Mouse (Mus musculus): ENCODE results near the gene Tas1r2. TPM values are rescaled to one million over a fixed set of nuclear protein-coding genes. Genes with fewer than 3 reads are reported as not detected.
A peak's percentile ranks its signal among the peaks of the same experiment; 100 is the strongest.

Gene Tas1r2
- polyA plus RNA-seq, 1 experiment from 2014 or later: not detected

GRCm38 (mm10) chr4:139684639-139685017 lies 31.3 kb downstream of the Tas1r2 start:
- H3K4me3 ChIP-seq: no peak overlapping the region
- H3K9ac ChIP-seq: no peak overlapping the region
- ATAC-seq (ENCODE audit: low FRiP score): no peak
- H3K27ac ChIP-seq: no peak overlapping the region
- no peaks in the 10 kb centered on the region for H3K36me3 ChIP-seq
- H3K9me3 ChIP-seq: no peaks in the 10 kb centered on the region; the same call in 1 of the 2 replicates
- WGBS: 8% methylated on average over 3 of the region's 3 CpGs
- H3K4me1 ChIP-seq (replicated peaks): peaks cover 1% of the 10 kb centered on the region; the same call in 1 of the 2 replicates
- H3K27me3 ChIP-seq: peaks cover 21% of the 10 kb centered on the region; the same call in 1 of the 2 replicates
- H3K4me2 ChIP-seq: no peak overlapping the region

GRCm38 (mm10) chr4:139688058-139688457 lies 34.7 kb downstream of the Tas1r2 start:
- ATAC-seq (ENCODE audit: low FRiP score): no peak
- 41% methylated on average over 9 of the region's 9 CpGs for WGBS
- H3K9ac ChIP-seq: no peak overlapping the region
- no peak overlapping the region for H3K4me2 ChIP-seq
- no peaks in the 10 kb centered on the region for H3K9me3 ChIP-seq
- peaks cover 45% of the 10 kb centered on the region for H3K27me3 ChIP-seq
- no peaks in the 10 kb centered on the region for H3K36me3 ChIP-seq
- H3K4me3 ChIP-seq: no peak overlapping the region
- H3K4me1 ChIP-seq (replicated peaks): peaks cover 7% of the 10 kb centered on the region; the same call in 1 of the 2 replicates
- no peak overlapping the region for H3K27ac ChIP-seq

GRCm38 (mm10) chr4:139689627-139690269 lies 36.4 kb downstream of the Tas1r2 start:
- Histone ChIP-seq H3K9ac (no peak overlapping the region), H3K4me2 (no peak overlapping the region), H3K36me3 (no peaks in the 10 kb centered on the region), H3K27me3 (peaks cover 60% of the 10 kb centered on the region), H3K4me1 (replicated peaks) (peaks cover 7% of the 10 kb centered on the region; the same call in 1 of the 2 replicates), H3K4me3 (no peak overlapping the region), H3K9me3 (no peaks in the 10 kb centered on the region), H3K27ac (no peak overlapping the region)
- ATAC-seq (ENCODE audit: low FRiP score): no peak
- 43% methylated on average over 7 of the region's 7 CpGs for whole genome bisulfite sequencing

- no peak for ATAC-seq (ENCODE audit: low FRiP score)
- H3K9ac ChIP-seq: no peak overlapping the region
- no peak overlapping the region for H3K4me3 ChIP-seq
- H3K27ac ChIP-seq: no peak overlapping the region
- peaks cover 51% of the 10 kb centered on the region for H3K27me3 ChIP-seq
- no peak overlapping the region for H3K4me2 ChIP-seq
- peaks cover 13% of the 10 kb centered on the region; the same call in 1 of the 2 replicates for H3K4me1 ChIP-seq (replicated peaks)
- H3K36me3 ChIP-seq: no peaks in the 10 kb centered on the region
- WGBS: 36% methylated on average over 5 of the region's 5 CpGs
- H3K9me3 ChIP-seq: no peaks in the 10 kb centered on the region
Observed at GRCm38 (mm10) chr4:139693315-139693714, 40.0 kb downstream of the Tas1r2 start.

GRCm38 (mm10) chr4:139697755-139698154 lies 44.4 kb downstream of the Tas1r2 start:
- ATAC-seq (ENCODE audit: low FRiP score): no peak
- H3K27ac ChIP-seq: no peak overlapping the region
- no peaks in the 10 kb centered on the region for H3K36me3 ChIP-seq
- H3K27me3 ChIP-seq: peaks cover 24% of the 10 kb centered on the region
- no peak overlapping the region for H3K9ac ChIP-seq
- no peak overlapping the region for H3K4me2 ChIP-seq
- WGBS: 4% methylated on average over 9 of the region's 9 CpGs
- H3K4me3 ChIP-seq: no peak overlapping the region
- H3K9me3 ChIP-seq: no peaks in the 10 kb centered on the region
- peaks cover 6% of the 10 kb centered on the region; the same call in 1 of the 2 replicates for H3K4me1 ChIP-seq (replicated peaks)

GRCm38 (mm10) chr4:139698602-139699001 lies 45.3 kb downstream of the Tas1r2 start:
- Histone ChIP-seq H3K4me3 (no peak overlapping the region), H3K36me3 (no peaks in the 10 kb centered on the region), H3K9me3 (no peaks in the 10 kb centered on the region), H3K4me1 (replicated peaks) (peaks cover 6% of the 10 kb centered on the region; the same call in 1 of the 2 replicates), H3K27me3 (peaks cover 15% of the 10 kb centered on the region), H3K4me2 (no peak overlapping the region), H3K9ac (no peak overlapping the region), H3K27ac (no peak overlapping the region)
- ATAC-seq (ENCODE audit: low FRiP score): no peak
- WGBS: 51% methylated on average over 8 of the region's 8 CpGs

GRCm38 (mm10) chr4:139702914-139703313 lies 49.6 kb downstream of the Tas1r2 start:
- no peak overlapping the region for H3K9ac ChIP-seq
- 67% methylated on average over 4 of the region's 4 CpGs for WGBS
- H3K27ac ChIP-seq: no peak overlapping the region
- ATAC-seq (ENCODE audit: low FRiP score): no peak
- H3K4me1 ChIP-seq (replicated peaks): peaks cover under 1% of the 10 kb centered on the region; the same call in 1 of the 2 replicates
- no peak overlapping the region for H3K4me3 ChIP-seq
- peaks cover 7% of the 10 kb centered on the region; the same call in 1 of the 2 replicates for H3K27me3 ChIP-seq
- no peak overlapping the region for H3K4me2 ChIP-seq
- H3K9me3 ChIP-seq: no peaks in the 10 kb centered on the region
- no peaks in the 10 kb centered on the region for H3K36me3 ChIP-seq

GRCm38 (mm10) chr4:139703468-139703867 lies 50.1 kb downstream of the Tas1r2 start:
- Histone ChIP-seq H3K4me2 (no peak overlapping the region), H3K4me1 (replicated peaks) (no peaks in the 10 kb centered on the region), H3K4me3 (no peak overlapping the region), H3K27ac (no peak overlapping the region), H3K9me3 (no peaks in the 10 kb centered on the region), H3K9ac (no peak overlapping the region), H3K36me3 (no peaks in the 10 kb centered on the region), H3K27me3 (peaks cover 12% of the 10 kb centered on the region; the same call in 1 of the 2 replicates)
- ATAC-seq (ENCODE audit: low FRiP score): no peak
- 85% methylated on average over 11 of the region's 11 CpGs for WGBS

- Histone ChIP-seq H3K9ac (no peak overlapping the region), H3K36me3 (no peaks in the 10 kb centered on the region), H3K27ac (no peak overlapping the region), H3K4me3 (no peak overlapping the region), H3K9me3 (no peaks in the 10 kb centered on the region), H3K27me3 (peaks cover 12% of the 10 kb centered on the region; the same call in 1 of the 2 replicates), H3K4me2 (no peak overlapping the region), H3K4me1 (replicated peaks) (peaks cover 7% of the 10 kb centered on the region)
- no peak for ATAC-seq (ENCODE audit: low FRiP score)
- WGBS: 88% methylated on average over 5 of the region's 5 CpGs
Observed at GRCm38 (mm10) chr4:139705986-139706385, 52.6 kb downstream of the Tas1r2 start.

- Histone ChIP-seq H3K4me2 (peak overlapping the region; percentile 21; the same call in 1 of the 2 replicates), H3K27ac (peak overlapping the region; percentile 48; the same call in 1 of the 2 replicates)
Observed at GRCm38 (mm10) chr4:139710467-139711334, 57.4 kb downstream of the Tas1r2 start.

GRCm38 (mm10) chr4:139715241-139715932 lies 62.0 kb downstream of the Tas1r2 start:
- Histone ChIP-seq H3K4me2 (no peak overlapping the region), H3K36me3 (no peaks in the 10 kb centered on the region), H3K27ac (no peak overlapping the region), H3K4me1 (replicated peaks) (peaks cover 18% of the 10 kb centered on the region), H3K4me3 (no peak overlapping the region), H3K9ac (no peak overlapping the region), H3K9me3 (no peaks in the 10 kb centered on the region), H3K27me3 (0 out of 2 replicates have a peak, but pooled peaks cover 14% of the 10 kb centered on the region)
- WGBS: 50% methylated on average over 13 of the region's 13 CpGs
- ATAC-seq (ENCODE audit: low FRiP score): no peak

More at GRCm38 (mm10) chr4:139710467-139711334, 57.4 kb downstream of the Tas1r2 start:
- Histone ChIP-seq H3K9ac (no peak overlapping the region), H3K36me3 (no peaks in the 10 kb centered on the region), H3K4me1 (replicated peaks) (peaks cover 20% of the 10 kb centered on the region), H3K9me3 (no peaks in the 10 kb centered on the region), H3K4me3 (no peak overlapping the region), H3K27me3 (peaks cover 24% of the 10 kb centered on the region; the same call in 1 of the 2 replicates)
- 25% methylated on average over 25 of the region's 25 CpGs for WGBS
- ATAC-seq (ENCODE audit: low FRiP score): 0 out of 2 replicates have a peak, but pooled peaks have one; percentile 28
